Mouse (Mus musculus): ENCODE measurements around the gene Fkbp4.

Fkbp4 gene

DNA sequence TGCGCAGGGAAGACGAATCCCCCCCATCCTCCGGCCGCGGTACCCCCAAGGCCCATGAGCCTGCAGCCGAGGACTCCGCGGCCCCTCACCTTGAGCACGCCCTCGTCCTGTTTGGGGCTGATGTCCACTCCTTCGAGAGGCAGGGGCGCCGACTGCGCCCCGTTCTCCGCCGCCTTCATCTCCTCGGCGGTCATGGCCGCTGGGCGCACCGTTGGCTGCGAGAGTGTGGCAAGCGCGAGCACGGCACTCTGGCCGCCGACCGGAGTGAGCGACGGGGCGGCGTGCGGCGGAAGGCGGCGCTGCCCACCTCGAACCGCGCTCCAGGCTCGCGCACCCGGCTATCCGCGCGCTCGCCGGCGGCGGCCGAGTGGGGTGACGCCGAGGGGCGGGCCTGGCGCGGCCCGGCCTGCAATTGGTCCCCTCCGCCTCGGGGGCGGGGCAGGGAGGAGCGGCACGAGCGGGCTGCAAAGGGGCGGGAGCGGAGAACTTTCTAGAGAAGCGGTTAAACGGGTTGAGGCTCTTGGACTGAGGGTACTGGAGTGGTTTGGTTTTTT, at the start of gene Fkbp4:
Fkbp4 (minus strand) TSS at position 361 of the 554 bp plus-strand sequence.
- DNase-seq = peak; percentile 93

DNA sequence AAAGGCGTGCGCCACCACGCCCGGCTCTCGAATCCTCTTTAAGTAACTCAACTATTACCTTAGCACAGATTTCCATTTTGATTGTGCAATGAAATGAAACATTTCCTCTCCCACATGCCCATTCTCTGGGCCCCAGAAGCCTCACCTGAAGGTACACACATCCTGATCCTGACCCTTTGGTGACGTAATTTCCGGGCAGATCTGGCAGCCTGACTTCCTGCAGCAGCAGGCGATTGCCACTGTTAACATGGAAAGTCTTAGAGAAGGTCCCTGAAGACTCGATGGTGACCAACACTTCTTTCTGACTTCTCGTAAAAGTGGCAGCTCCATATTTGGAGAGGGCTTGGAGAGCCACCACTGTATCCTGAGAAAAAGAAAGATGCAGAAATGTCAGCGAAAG, 49.3 kb upstream of the Fkbp4 start:
- no peak for DNase-seq

DNA sequence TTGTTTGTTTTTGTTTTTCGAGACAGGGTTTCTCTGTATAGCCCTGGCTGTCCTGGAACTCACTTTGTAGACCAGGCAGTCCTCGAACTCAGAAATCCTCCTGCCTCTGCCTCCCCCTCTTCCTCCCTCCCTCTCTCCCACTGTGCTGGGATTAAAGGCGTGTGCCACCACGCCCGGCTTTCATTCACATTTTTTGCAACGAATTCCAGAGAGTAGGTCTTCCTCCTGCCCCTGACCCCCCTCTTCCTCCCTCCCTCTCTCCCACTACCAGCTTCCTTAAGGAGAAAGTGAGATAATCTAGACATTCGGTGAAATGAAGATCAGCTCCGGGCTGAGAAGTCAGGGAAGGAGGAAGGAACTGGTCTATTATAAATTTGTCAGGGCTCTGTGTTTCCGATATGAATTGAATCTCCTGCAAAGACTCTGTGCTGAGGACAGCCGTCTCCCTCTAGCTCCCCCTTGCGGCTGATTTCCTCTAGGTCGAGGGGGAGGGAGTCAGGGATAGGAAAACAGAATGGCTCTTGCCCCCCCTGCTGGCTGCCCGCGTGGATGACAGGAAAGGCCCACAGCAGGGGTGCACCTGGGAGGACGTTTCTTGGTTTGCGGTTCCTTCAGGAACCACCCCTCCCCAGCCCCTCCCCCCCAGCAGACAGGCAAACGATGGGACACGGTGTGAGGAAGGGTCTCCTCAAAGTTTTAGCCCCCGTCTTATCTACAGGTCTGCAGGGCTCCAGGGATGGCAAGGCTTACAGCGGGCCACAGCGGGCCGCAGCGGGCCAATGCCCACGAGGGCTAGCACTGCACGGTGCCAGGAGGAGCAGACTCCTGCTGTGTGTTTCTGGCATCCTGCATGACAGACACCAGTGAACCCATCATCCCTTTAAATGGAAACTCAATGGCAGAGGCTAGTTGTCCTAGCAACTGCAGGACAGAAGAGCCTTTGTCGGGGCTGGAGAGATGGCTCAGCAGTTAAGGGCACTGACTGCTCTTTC, 41.3 kb upstream of the Fkbp4 start:
- peak; percentile 94 for DNase-seq

DNA sequence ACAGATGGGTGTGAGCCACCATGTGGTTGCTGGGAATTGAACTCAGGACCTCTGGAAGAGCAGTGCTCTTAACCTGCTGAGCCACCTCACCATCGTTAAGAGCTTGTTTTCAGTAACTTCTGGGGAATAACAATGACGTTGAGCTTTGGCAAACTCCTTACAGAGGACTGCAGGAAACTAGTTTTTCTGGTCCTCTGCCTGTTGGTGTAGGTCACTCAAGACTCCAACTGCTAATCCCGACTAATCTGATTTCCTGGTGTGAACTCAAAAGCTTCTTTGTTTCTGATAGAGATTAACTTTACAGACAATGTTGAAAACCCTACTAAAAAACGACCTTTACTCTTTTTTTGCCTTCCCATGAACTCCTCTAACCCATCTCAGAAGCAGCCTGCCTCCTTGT, 39.0 kb upstream of the Fkbp4 start:
- DNase-seq = no peak

DNA sequence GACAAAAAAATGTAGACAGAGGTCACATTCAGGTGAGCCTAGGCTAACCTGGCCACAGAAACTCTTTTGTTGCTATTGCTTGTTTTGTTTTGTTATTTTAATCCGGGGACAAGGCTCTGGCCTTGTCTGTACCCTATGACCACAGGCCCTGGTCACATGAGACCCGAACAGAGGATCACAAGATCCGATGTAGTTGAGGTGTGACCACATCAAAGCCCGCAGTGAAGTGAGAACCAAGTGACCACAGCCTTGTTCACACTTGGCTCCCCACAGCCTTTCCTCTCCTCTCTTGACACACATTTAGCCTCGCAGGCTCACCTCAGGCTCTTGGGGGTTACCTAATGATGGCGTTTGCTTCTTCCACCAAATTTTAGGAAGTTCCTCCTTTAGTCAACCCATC, 35.6 kb upstream of the Fkbp4 start:
- DNase-seq = no peak

DNA sequence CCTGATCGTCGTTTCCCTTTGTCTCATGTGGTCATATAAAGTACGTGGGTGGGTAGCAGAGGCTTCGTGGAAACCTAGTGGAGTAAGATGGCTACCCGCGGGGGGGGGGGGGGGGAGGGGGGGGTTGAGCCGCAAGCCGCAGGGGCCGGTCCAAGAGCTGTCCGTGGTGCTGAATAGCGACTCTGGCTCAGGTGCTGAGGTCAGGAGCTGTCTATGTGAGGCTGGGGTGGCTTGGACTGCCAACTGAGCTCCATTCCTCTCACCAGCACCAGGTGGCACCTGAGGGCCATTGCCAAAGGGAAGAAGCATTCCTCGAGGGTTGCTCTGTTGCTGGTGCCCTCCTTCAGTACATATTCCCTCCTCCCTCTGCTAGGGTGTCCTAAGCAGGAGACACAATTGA, 31.0 kb upstream of the Fkbp4 start:
- no peak for DNase-seq

DNA sequence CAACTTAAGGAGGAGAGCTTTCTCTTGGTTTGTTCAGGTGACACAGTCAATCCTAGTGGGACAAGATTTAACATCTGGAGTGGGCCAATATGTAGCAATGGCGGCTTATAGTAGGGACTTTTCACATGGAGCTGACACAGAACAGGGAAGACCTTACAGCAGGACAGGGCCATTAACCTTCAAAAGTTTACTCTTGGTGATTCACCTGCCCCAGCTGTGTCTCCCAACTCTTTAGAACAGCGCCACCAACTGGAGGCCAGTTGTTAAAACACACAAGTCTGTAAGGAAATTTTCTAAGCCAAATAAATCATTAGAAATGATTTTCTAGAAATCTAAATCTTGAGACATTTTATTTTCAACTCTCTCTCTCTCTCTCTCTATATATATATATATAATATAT, 28.8 kb upstream of the Fkbp4 start:
- DNase-seq = no peak

DNA sequence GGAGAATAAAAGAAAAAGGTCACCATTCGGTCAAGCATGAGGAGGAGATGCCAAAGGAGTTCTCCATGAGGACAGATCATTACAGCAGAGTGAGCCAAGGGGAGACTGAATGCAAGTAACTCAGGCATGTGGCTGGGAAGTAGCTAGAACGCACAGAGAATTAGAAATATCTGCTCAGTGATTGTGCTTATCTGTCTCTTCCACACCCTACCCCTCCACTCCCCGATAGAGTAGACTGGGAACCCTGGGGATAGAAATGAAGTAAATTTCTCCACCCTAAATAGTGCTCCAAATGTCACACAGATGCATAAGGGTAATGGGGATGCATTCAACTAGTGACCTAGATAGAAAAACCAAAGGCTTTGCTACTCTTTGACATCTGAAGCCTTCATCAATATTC, 28.1 kb upstream of the Fkbp4 start:
- no peak for DNase-seq

DNA sequence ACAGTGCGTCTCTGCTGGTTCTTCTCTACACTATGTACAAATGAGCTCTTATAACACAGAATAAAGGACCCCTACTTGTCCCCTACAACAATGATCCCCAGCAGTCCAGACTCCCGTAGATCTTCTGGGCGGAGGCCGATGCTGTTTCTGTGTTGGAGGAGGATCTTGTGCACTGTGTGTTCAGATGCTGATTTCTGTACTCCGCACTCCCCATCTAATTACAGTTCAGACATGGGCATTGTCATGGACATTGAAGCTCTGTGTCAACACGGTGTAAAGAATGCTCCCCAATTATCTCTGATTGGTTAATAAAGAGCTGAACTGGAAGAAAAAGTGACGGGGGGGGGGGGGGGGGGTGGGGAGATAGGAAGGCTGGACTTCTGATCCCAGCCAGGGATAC, 27.6 kb upstream of the Fkbp4 start:
- no peak for DNase-seq

DNA sequence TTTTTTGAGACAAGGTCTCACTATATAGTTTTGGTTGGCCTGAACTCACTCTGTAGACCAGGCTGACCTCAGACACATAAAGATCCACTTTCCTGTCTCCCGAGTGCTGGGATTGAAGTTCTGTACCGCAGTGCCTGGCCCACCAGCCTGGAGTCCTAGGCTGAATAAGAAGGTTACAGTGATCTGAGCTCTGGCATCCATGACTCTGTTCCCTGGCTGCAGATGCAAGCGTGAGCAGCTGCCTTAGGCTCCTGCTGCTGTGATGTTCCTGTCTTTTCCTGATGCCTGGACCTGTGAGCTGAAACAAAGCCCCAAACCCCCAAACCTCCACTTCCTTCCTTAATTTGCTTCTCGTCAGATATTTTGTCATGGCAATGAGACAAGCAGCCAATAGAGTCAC, 26.5 kb upstream of the Fkbp4 start:
- no peak for DNase-seq

DNA sequence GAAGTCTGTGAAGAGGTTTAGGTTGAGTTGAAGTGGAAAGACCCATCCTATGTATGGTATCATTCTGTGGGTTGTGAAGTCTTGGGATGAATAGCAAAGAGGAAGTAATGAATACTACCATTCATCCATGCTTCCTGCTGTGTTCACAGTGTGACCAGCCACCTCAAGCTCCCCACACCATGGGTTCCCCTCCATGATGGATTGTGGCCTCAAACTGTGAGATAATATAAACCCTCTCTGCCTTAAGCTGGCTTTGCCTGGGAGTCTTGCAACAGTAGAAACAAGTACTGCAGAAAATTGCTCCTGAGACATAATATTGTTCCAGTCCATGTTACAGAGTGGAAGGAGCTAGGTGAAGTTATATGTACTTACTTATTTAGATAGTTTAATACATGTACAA, 23.1 kb upstream of the Fkbp4 start:
- no peak for DNase-seq

DNA sequence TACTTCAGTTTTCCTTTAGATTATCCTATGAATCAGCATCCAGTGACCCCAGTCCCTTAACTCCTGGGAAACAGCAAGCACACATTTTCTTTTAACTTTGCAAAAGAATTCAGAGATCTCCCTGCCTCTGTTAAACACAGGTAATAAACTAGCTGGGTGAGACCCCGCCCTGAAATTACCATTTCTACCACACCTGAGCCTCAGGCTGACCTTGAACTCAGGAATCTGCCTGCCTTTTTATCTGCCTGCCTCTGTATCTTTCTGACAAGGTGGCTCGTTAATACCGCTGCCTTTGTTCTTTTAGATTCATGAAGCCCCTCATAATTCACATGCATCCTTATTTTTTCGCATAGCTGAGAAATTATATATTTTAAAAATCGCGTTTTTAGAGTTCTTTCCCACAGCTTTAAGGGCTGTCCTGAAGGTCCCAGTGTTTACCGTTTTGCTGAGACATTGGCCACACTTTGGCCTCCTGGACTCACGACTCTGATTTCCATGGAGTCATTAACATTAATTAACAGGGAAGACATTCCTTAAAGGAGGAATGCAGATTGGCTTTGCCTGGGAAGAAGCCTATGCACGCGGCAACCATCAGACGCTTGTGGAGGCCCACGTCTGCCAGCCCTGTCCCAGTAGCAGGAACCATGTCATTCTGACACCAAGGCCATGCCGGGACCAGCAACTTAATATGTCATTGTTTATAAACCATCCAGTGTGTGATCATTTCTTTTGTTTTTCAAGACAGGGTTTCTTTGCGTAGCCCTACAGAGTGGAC, 22.4 kb upstream of the Fkbp4 start:
- DNase-seq = no peak

DNA sequence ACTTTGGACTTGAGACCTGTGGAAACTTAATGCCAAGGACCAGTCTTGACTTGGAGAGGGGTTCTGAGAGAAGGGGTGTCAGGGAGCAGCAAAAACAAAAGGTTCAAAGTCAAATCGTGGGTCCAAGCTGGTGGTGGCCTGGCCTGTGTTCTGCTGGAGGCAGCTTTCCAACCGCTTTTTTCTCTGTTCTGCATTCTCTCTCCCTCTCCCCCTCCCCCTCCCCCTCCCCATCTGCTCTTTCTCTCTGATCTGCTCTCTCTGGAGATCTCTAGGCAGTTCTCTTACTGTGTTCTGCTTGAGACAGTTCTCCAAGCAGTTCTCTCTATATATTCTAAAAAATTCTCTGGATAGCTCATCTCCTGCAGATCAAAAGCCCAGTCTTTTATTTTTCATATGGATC, 21.8 kb upstream of the Fkbp4 start:
- DNase-seq = no peak

DNA sequence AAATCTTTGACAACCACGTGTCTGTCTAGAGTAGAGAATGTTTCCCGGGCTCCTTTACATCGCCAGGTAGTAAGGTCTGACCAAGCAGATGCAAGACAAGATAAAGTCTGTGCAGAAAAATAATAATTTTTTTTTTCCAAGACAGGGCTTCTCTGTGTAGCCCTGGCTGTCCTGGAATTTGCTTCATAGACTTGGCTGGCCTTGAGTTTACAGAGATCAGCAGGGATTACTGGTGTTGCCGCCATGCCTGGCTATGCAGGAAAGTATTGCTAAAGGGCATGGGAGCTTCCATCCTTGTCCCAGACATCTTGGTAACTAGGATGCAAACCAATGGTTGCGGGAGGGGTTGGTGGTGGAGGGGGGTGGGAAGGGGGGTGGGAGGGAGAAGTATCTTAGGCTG, 18.7 kb upstream of the Fkbp4 start:
- DNase-seq = no peak

DNA sequence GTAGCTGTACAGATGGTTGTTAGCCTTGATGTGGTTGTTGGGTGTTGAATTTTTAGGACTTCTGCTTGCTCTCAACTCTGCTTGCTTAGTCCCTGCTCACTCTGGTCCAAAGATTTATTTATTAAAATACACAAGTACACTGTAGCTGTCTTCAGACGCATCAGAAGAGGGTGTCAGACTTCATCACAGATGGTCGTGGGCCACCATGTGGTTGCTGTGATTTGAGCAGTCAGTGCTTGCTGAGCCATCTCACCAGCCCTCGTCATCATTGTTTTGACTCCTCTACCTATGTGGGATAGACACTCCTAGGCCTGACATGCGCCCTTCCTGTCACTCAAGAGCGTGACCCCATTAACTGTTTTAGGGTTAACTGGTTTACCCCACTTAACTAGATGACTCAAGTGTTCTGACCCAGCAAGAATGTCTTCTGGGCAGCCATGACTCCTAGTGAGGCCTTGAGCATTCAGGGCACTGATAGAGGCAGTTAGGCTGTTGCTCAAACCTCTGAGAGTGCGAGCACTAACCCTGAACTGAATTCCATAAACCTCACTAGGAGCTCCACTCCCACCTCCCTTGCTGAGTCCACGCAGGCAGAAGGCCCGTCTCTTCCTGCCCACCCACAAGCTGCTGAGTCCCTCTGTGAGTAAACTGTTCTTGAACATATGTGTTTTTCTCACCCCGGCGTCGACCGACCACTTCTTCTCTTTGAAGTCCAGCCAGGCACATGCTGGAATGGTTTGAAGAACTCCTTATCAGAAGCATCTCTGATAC, 17.5 kb upstream of the Fkbp4 start:
- DNase-seq = peak; percentile 70

DNA sequence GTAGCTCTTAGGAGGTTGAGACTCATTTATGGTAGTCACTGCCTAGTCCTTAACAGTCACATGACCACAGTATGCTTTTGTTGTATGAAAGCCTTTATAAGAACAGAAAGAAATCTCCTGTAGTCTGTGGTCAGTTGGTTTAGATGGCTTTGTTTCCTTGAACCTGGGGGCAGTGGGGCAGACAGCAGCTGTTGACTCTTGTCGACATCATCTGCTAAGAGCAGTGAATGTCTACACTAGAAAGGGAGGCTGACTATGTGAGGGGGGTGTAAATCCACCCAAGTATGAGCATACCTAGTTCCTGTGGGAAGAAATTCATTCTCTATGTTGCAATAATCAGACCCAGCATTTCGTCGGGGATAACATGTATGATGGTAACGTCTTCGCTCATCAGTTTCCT, 8.6 kb upstream of the Fkbp4 start:
- no peak for DNase-seq

DNA sequence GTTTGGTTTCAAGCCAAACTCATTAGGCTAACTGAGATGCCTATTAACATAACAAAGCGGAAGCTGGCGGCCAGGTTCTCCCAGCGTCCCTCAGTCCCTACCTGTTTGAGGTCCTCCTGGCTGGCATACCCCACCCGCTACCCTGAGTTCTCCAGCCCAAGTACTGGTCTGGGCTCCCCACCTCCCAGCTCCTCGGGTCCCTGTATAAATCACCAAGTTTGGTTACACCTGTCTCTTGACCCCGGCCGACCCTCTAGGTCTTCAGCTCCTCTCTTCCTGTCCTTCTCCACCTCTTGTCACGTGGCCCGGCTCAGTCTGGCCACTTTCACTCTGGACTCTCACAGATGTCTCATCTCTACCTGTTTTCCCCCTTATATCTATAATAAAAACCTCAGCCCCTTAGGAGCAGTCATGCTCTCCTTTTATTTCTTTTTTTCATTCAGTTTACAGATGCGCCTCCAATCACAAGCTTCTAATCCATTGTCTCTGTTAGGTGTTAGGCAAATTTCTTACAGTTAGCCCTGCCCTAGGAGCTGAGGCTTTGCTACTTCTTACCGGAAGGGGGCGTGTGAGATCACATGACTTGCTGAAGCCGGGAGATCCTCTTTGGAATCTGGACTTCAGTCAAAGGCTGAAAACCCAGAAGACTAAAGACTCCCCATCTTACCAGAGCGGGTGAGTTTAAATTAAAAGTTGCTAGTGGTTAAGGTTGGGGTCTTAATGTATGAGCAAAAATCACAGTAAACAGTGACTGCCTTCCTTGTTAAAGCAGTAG, 7.5 kb upstream of the Fkbp4 start:
- DNase-seq = no peak

DNA sequence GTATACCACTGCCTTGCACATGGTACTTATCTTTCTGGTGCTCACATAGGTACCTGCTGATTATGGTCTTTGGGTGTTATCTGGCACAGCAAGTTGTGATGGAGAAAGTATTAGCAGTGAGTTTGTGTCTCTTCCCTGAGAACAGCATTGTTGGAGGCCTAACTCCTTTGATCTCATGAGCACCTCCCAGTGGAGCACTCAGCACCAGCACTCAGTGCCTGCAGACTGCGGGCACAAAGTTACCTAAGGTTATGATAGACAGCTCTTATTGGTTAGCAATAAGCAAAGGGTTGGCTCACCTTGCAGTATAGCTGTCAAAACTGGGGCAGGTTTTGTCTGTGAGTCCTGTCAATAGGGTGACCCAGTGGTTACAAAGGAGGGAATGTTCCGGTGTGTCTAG, 1.8 kb upstream of the Fkbp4 start:
- DNase-seq = no peak

DNA sequence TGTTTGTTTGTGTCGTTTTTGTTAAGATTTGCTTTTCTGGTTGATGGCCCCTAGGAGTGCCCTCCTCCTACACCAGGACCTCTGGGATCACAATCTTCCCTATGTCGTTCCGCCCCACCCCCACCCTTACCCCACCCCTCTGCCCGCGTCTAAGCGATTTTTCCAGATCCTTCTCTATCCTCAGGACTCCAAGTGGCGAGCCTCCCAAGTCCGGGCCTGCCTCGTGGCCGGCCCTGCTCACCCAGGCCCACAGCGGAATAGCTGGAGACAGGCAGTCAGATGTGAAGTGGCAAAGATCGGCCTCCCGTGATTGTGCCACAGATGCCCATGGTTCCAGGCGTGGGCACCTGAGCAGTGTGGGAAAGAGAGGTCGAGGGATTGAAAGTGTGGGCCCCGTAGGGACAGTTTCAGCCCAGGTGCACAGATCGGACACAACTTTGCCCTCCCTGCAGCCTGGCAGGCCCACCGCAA, 429 bp upstream of the Fkbp4 start:
- DNase-seq = no peak

DNA sequence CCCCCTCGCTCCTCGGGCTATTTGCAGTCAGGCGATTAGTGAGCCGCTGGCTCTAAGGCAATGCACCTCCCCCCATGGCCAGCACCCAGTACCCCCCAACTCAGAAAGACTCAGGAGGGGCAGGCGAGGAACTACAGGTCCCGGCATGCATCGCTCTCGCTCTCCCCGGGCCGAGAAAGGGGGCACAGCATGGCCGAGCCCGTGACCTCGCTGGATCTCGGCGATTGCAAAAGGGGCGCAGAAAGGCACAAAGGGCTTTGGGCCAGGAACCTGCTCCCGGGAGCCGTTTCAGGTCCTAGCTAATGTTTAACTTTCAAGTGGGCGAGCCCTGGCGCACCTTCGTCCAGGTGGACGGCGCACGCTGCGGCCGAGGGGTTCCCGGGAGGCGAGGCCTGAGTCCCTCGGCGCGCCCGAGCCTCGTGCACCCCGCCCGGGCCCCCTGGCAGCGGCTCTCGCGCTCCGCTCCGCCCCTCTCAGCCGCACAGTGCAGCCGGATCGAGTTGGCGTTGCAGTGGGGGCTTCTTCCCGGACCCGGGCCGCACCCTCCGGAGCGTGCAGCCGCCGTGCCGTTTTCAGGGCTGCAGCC, 653 bp downstream of the Fkbp4 start:
- no peak for DNase-seq

DNA sequence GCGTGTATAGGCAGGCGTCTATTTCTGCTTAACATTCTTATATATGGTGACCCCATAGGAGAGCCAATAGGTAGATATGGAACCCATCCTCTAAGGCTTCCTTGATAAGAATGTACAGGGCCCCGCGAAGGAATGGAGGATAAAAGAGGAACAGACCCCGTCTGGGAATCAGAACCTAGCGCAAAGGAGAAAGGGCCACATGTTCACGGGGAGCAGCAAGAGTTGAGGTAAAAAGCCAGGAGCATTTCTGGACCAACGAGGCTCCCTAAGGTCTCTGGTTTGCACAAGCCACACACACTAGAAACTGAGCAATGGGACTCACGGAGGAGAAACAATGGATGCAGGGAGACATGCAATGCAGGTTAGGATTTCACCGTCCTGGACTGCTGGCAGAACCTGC, 1.2 kb downstream of the Fkbp4 start:
- no peak for DNase-seq
